Mouse (Mus musculus) megakaryocyte, adult 5-6 weeks (primary cell): Measurements from ENCODE around the gene Cmas. TPM values are rescaled to one million over a fixed set of nuclear protein-coding genes. Genes with fewer than 3 reads are reported as not detected.

Source experiments
- ATAC-seq: 2 replicates; pipeline ENCODE4 v1.8.0; 2016; ENCODE audit warnings: mild to moderate bottlenecking, inconsistent platforms; ENCODE audit not compliant: poor library complexity, severe bottlenecking
- total RNA-seq, 2 experiments: library from RNA; stranded (forward) in 1 of 2; stranded (reverse) in 1 of 2; fragments of 153-499, 151-499 nt in 1 of 2; fragments of 221-1000, 200-1000 nt in 1 of 2; gene quantifications; 2 replicates each; pipeline versions ENCODE4 v1.2.3 to v1.2.4; 2015 to 2017

Cmas gene
- total RNA-seq, 2 experiments from 2014 or later: 56.1 to 60.0 TPM

- no peak for ATAC-seq
Observed at GRCm38 (mm10) chr6:142823008-142823787, 66.7 kb downstream of the Cmas start.

Other genes starting within 250 kb of the Cmas start
- gene Ldhb, start 248.7 kb upstream of the Cmas start, total RNA-seq (2015): 38.8 and 41.7 TPM in 2 replicates
- gene Ldhb, start 248.7 kb upstream of the Cmas start, total RNA-seq (2017): 26.8 and 28.5 TPM in 2 replicates
- 0.36 TPM in 1 of 2 replicates, not detected in the other for gene Kcnj8, start 185.1 kb upstream of the Cmas start, total RNA-seq (2015)
- 0.12 and 0.40 TPM in 2 replicates for gene Kcnj8, start 185.1 kb upstream of the Cmas start, total RNA-seq (2017)
- gene Abcc9, start 54.4 kb upstream of the Cmas start, total RNA-seq (2015): not detected in 2 replicates
- gene Abcc9, start 54.4 kb upstream of the Cmas start, total RNA-seq (2017): 0.11 TPM in 1 of 2 replicates, not detected in the other
- not detected in 2 replicates for gene Sult6b2, start 47.8 kb downstream of the Cmas start, total RNA-seq (2015)
- not detected in 2 replicates for gene Sult6b2, start 47.8 kb downstream of the Cmas start, total RNA-seq (2017)
- gene St8sia1, start 207.8 kb downstream of the Cmas start, total RNA-seq (2015): 1.3 and 1.4 TPM in 2 replicates
- 0.48 and 0.85 TPM in 2 replicates for gene St8sia1, start 207.8 kb downstream of the Cmas start, total RNA-seq (2017)